Mouse (Mus musculus): ENCODE measurements around the gene Nova2.

- TF ChIP-seq POLR2A (IDR thresholded peaks at IDR 0.05; ENCODE audit: insufficient read depth, low read length) (no peak), CTCF (IDR thresholded peaks at IDR 0.05; ENCODE audit: low read depth, low read length) (no peak), EP300 (IDR thresholded peaks at IDR 0.05; ENCODE audit: insufficient read depth, low read depth, low read length) (no peak)
These were observed 1.2 kb downstream of the Nova2 start for GRCm38 (mm10) chr7:18926911-18927310.
